17 mouse cellular contexts compared by ENCODE assay signal in the genomic region with DNA sequence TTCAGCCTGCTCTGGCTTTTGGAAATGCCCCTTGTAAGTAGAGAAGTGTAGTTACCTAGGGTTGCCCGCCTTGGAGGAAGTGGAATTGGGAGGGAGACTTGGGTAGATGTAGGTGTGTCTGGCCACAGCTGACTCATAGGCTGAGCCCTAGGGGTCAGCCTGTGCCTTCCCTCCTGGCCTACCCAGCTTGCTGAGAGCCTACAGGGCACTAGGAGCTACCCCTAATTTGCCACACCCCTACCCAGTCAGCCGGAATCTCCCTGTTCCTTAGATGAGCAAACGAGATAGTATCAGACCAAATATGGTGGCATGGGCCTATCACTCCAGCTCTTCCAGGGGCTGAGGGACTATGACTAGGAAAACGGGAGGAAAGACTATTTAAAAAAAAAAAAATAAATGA. TPM values are rescaled to one million over a fixed set of nuclear protein-coding genes. Genes with fewer than 3 reads are reported as not detected.
A peak's percentile ranks its signal among the peaks of the same experiment; 100 is the strongest.
DNase-seq lines count a peak whose midpoint lies in the region; ATAC-seq and TF ChIP-seq lines count a peak whose summit lies in the region.
"Had no signal": no experiment of that assay in that cellular context is flagged by ENCODE, and none has a peak within 500 bp of the region (broad histone marks: within the 10 kb centered on the region; RNA-seq: fewer than 3 reads in every experiment).

No protein-coding gene starts in this region.

- DNase-seq in lung, postnatal 36 days: peak; percentile 61
- DNase-seq in lung, postnatal 14 days: no peak
- DNase-seq in stomach, postnatal 0 days (ENCODE audit: low spot score): peak; percentile 45
- no peak for DNase-seq in adrenal gland, postnatal 10 days
- no peak for DNase-seq in adrenal gland, postnatal 36 days
- DNase-seq in left cerebral cortex, adult 18-20 months (ENCODE audit: low spot score in 2 of 2): no peak
- DNase-seq: cerebellum, postnatal 10 days; left cerebral cortex, postnatal 4 days; lung, embryonic 14.5 days; retina, postnatal 1 day; right cerebral cortex, postnatal 4 days; thymus, adult 18-20 months had no signal

- ATAC-seq in granulocyte monocyte progenitor cell, adult 5-6 weeks (replicated peaks; ENCODE audit: poor library complexity, severe bottlenecking): peak; percentile 41
- peak; percentile 64 for ATAC-seq in megakaryocyte, adult 5-6 weeks (ENCODE audit: poor library complexity, severe bottlenecking)
- peak; percentile 42 for ATAC-seq in stomach, postnatal 0 days (ENCODE audit: low FRiP score, low TSS enrichment)

- 65% methylated on average over 4 of the region's 4 CpGs for WGBS in stomach, postnatal 0 days

- H3K36me3 ChIP-seq in stomach, postnatal 0 days (ENCODE audit: control insufficient read depth, insufficient read depth, low read length): no peaks in the 10 kb centered on the region
- H3K36me3 ChIP-seq: forebrain, embryonic 12.5 days; midbrain, embryonic 10.5 days had no signal

- no peak for TF ChIP-seq CTCF in stomach, postnatal 0 days (IDR thresholded peaks at IDR 0.05; ENCODE audit: low read depth)

- no peak for TF ChIP-seq EP300 in stomach, postnatal 0 days (optimal IDR thresholded peaks at IDR 0.05)

- no peak overlapping the region for H3K4me3 ChIP-seq in stomach, postnatal 0 days (ENCODE audit: low read depth, low read length)
- H3K4me3 ChIP-seq: forebrain, embryonic 12.5 days; midbrain, embryonic 10.5 days had no signal

- no peak overlapping the region for H3K9ac ChIP-seq in stomach, postnatal 0 days (ENCODE audit: low read length)
- H3K9ac ChIP-seq: forebrain, embryonic 12.5 days; lung, embryonic 14.5 days had no signal

- peaks cover 22% of the 10 kb centered on the region for H3K4me1 ChIP-seq in stomach, postnatal 0 days (replicated peaks; ENCODE audit: control insufficient read depth, insufficient read depth)

- no peaks in the 10 kb centered on the region for H3K27me3 ChIP-seq in stomach, postnatal 0 days (ENCODE audit: control insufficient read depth, insufficient read depth, low read length)
- H3K27me3 ChIP-seq: forebrain, embryonic 12.5 days had no signal

- no peak overlapping the region for H3K4me2 ChIP-seq in stomach, postnatal 0 days (replicated peaks; ENCODE audit: low read depth)
- H3K4me2 ChIP-seq: forebrain, embryonic 12.5 days; lung, embryonic 14.5 days had no signal

- H3K27ac ChIP-seq in stomach, postnatal 0 days (replicated peaks): peak overlapping the region; percentile 35
- H3K27ac ChIP-seq: forebrain, embryonic 12.5 days; kidney, postnatal 0 days; midbrain, embryonic 10.5 days had no signal

- no peaks in the 10 kb centered on the region for H3K9me3 ChIP-seq in stomach, postnatal 0 days (ENCODE audit: control insufficient read depth, low read length)
- H3K9me3 ChIP-seq: forebrain, embryonic 12.5 days; midbrain, embryonic 10.5 days had no signal

RNA-seq across cellular contexts. Expression of gene Actb, which starts 6.2 kb away (rescaled TPM):
- total RNA-seq in granulocyte monocyte progenitor cell, adult 5-6 weeks (2014; fragmentation: Nextera tagmentation): 2,571 and 3,677 TPM in 2 replicates
- total RNA-seq in granulocyte monocyte progenitor cell, adult 5-6 weeks (2017): 2,475 and 4,369 TPM in 2 replicates
- total RNA-seq in megakaryocyte, adult 5-6 weeks (2015): 15,428 and 15,938 TPM in 2 replicates
- 7,091 and 10,908 TPM in 2 replicates for total RNA-seq in megakaryocyte, adult 5-6 weeks (2017)
- polyA plus RNA-seq in stomach, postnatal 0 days (2015; fragmentation: Nextera tagmentation; extraction: Ambion mirVana): 14,823 and 16,187 TPM in 2 replicates
- total RNA-seq in adrenal gland, postnatal 10 days (2021): 1,000 to 10,000 TPM; 2,913 to 2,936 TPM
- total RNA-seq in adrenal gland, postnatal 36 days (2021): 1,000 to 10,000 TPM; 3,336 to 3,351 TPM
- total RNA-seq in left cerebral cortex, adult 18-20 months (2021): 1,000 to 10,000 TPM; 2,346 to 2,379 TPM

RNA-seq across cellular contexts. Expression of gene Fbxl18, which starts 17.5 kb away (rescaled TPM):
- total RNA-seq in granulocyte monocyte progenitor cell, adult 5-6 weeks (2014; fragmentation: Nextera tagmentation): 4.0 and 4.1 TPM in 2 replicates
- total RNA-seq in granulocyte monocyte progenitor cell, adult 5-6 weeks (2017): 1.7 and 2.4 TPM in 2 replicates
- 1.7 and 3.0 TPM in 2 replicates for total RNA-seq in megakaryocyte, adult 5-6 weeks (2015)
- total RNA-seq in megakaryocyte, adult 5-6 weeks (2017): 2.6 and 2.7 TPM in 2 replicates
- 5.0 and 5.3 TPM in 2 replicates for polyA plus RNA-seq in stomach, postnatal 0 days (2015; fragmentation: Nextera tagmentation; extraction: Ambion mirVana)
- 10 to 100 TPM in 1 of 2 experiments, 1 to 10 TPM in 1; 9.4 to 12.7 TPM for total RNA-seq in adrenal gland, postnatal 10 days (2021)
- total RNA-seq in adrenal gland, postnatal 36 days (2021): 10 to 100 TPM; 10.8 to 13.9 TPM
- total RNA-seq in left cerebral cortex, adult 18-20 months (2021): 10 to 100 TPM; 28.7 to 28.8 TPM

RNA-seq across cellular contexts. Expression of gene Fscn1, which starts 47.4 kb away (rescaled TPM):
- total RNA-seq in granulocyte monocyte progenitor cell, adult 5-6 weeks (2014; fragmentation: Nextera tagmentation): not detected in 2 replicates
- total RNA-seq in granulocyte monocyte progenitor cell, adult 5-6 weeks (2017): not detected in 2 replicates
- total RNA-seq in megakaryocyte, adult 5-6 weeks (2015): not detected in 2 replicates
- 0.08 and 0.11 TPM in 2 replicates for total RNA-seq in megakaryocyte, adult 5-6 weeks (2017)
- polyA plus RNA-seq in stomach, postnatal 0 days (2015; fragmentation: Nextera tagmentation; extraction: Ambion mirVana): 42.0 and 42.7 TPM in 2 replicates
- 100 to 1,000 TPM in 1 of 2 experiments, 10 to 100 TPM in 1; 85.6 to 125 TPM for total RNA-seq in adrenal gland, postnatal 10 days (2021)
- 10 to 100 TPM; 33.6 to 42.0 TPM for total RNA-seq in adrenal gland, postnatal 36 days (2021)
- total RNA-seq in left cerebral cortex, adult 18-20 months (2021): 100 to 1,000 TPM; 280 to 311 TPM

Comparison
In these comparisons a context has a peak if more than half of its experiments do, and no peak if none do; other contexts are left out.
1. DNase-seq: peak in lung, postnatal 36 days (single experiment) and stomach, postnatal 0 days (single experiment); none in lung, postnatal 14 days (single experiment), adrenal gland, postnatal 10 days (single experiment), adrenal gland, postnatal 36 days (0 of 2) and left cerebral cortex, adult 18-20 months (0 of 2).
2. RNA of gene Fscn1, which starts 47.4 kb away (total RNA-seq): 280 to 311 TPM in left cerebral cortex, adult 18-20 months, 85.6 to 125 TPM in adrenal gland, postnatal 10 days and 33.6 to 42.0 TPM in adrenal gland, postnatal 36 days; 0.08 to 0.11 TPM in megakaryocyte, adult 5-6 weeks and not detected in granulocyte monocyte progenitor cell, adult 5-6 weeks; every median in the first group is over 10 times any median in the second.
3. Peak in every context shown above with its lines, with median percentiles within 50 percentile points of each other: ATAC-seq.